ENCODE assay signal across 10 mouse cellular contexts in genomic region chr4:142348910-142349309, GRCm38 (mm10).
DNase-seq lines count a peak whose midpoint lies in the region; ATAC-seq lines count a peak whose summit lies in the region.
"Had no signal": no experiment of that assay in that cellular context is flagged by ENCODE, and none has a peak within 500 bp of the region (broad histone marks: within the 10 kb centered on the region; RNA-seq: fewer than 3 reads in every experiment).

No protein-coding gene starts in this region.

- no peak overlapping the region for H3K4me2 ChIP-seq in forebrain, embryonic 14.5 days (ENCODE audit: low read length)
- no peak overlapping the region for H3K4me2 ChIP-seq in forebrain, embryonic 11.5 days (ENCODE audit: low read depth, low read length, severe bottlenecking)
- H3K4me2 ChIP-seq: limb, embryonic 12.5 days had no signal

- no peaks in the 10 kb centered on the region for H3K27me3 ChIP-seq in forebrain, embryonic 14.5 days (replicated peaks; ENCODE audit: control insufficient read depth, insufficient read depth, low read length)
- no peaks in the 10 kb centered on the region for H3K27me3 ChIP-seq in forebrain, embryonic 11.5 days (ENCODE audit: control insufficient read depth, insufficient read depth, low read length)
- H3K27me3 ChIP-seq: limb, embryonic 12.5 days had no signal

- no peak overlapping the region for H3K9ac ChIP-seq in forebrain, embryonic 14.5 days (ENCODE audit: low read length)
- H3K9ac ChIP-seq in forebrain, embryonic 11.5 days (ENCODE audit: low read length), result no peak overlapping the region
- H3K9ac ChIP-seq: limb, embryonic 12.5 days had no signal

- H3K4me1 ChIP-seq in forebrain, embryonic 14.5 days (ENCODE audit: control insufficient read depth, insufficient read depth, low read length), result peaks cover 3% of the 10 kb centered on the region; the same call in 1 of the 2 replicates
- H3K4me1 ChIP-seq in forebrain, embryonic 11.5 days (replicated peaks; ENCODE audit: control insufficient read depth, insufficient read depth, low read length), result 0 out of 2 replicates have a peak, but pooled peaks cover 5% of the 10 kb centered on the region

- no peak for ATAC-seq in forebrain, embryonic 14.5 days
- ATAC-seq in forebrain, embryonic 11.5 days (replicated peaks; ENCODE audit: low FRiP score), result no peak

- no peak overlapping the region for H3K27ac ChIP-seq in forebrain, embryonic 14.5 days (ENCODE audit: low read depth, low read length)
- no peak overlapping the region for H3K27ac ChIP-seq in forebrain, embryonic 11.5 days (ENCODE audit: low read depth, low read length)
- H3K27ac ChIP-seq: limb, embryonic 12.5 days had no signal

- no peaks in the 10 kb centered on the region for H3K9me3 ChIP-seq in forebrain, embryonic 14.5 days (replicated peaks; ENCODE audit: control insufficient read depth, low read length)
- H3K9me3 ChIP-seq in forebrain, embryonic 11.5 days (ENCODE audit: control insufficient read depth, low read length), result no peaks in the 10 kb centered on the region
- H3K9me3 ChIP-seq: limb, embryonic 12.5 days had no signal

- H3K36me3 ChIP-seq in forebrain, embryonic 14.5 days (ENCODE audit: control insufficient read depth, insufficient read depth, low read length), result no peaks in the 10 kb centered on the region
- no peaks in the 10 kb centered on the region for H3K36me3 ChIP-seq in forebrain, embryonic 11.5 days (ENCODE audit: control insufficient read depth, insufficient read depth, low read length)
- H3K36me3 ChIP-seq: G1E; limb, embryonic 12.5 days had no signal

- H3K4me3 ChIP-seq in forebrain, embryonic 14.5 days (ENCODE audit: low read depth, low read length), result no peak overlapping the region
- H3K4me3 ChIP-seq in forebrain, embryonic 11.5 days (ENCODE audit: low read depth, low read length), result no peak overlapping the region
- H3K4me3 ChIP-seq: limb, embryonic 12.5 days had no signal

- 49% methylated on average over 6 of the region's 6 CpGs for WGBS in forebrain, embryonic 14.5 days
- 45% methylated on average over 6 of the region's 6 CpGs for WGBS in forebrain, embryonic 11.5 days

- DNase-seq in forebrain, embryonic 14.5 days (ENCODE audit: low spot score), result peak; percentile 39
- DNase-seq in forebrain, embryonic 11.5 days (ENCODE audit: low spot score), result no peak
- peak; percentile 66 for DNase-seq in retina, postnatal 1 day
- no peak for DNase-seq in retina, embryonic 14.5 days (ENCODE audit: low spot score)
- DNase-seq in induced T-regulatory cell, adult 2 months (ENCODE audit: low read depth), result peak; percentile 1
- DNase-seq in retina, postnatal 7 days (ENCODE audit: low read depth, low spot score), result peak; percentile 28
- no peak for DNase-seq in frontal cortex, postnatal 14 days (ENCODE audit: low spot score in 2 of 2)
- DNase-seq in urinary bladder, postnatal 10 days (ENCODE audit: low spot score), result no peak

Comparison
In these comparisons a context has a peak if more than half of its experiments do, and no peak if none do; other contexts are left out.
1. DNase-seq: peak in forebrain, embryonic 14.5 days (single experiment), retina, postnatal 1 day (single experiment), induced T-regulatory cell, adult 2 months (single experiment) and retina, postnatal 7 days (single experiment); none in forebrain, embryonic 11.5 days (single experiment), retina, embryonic 14.5 days (single experiment), frontal cortex, postnatal 14 days (0 of 2) and urinary bladder, postnatal 10 days (single experiment).